Mouse (Mus musculus): ENCODE data around the gene Tk2. TPM values are rescaled to one million over a fixed set of nuclear protein-coding genes. Genes with fewer than 3 reads are reported as not detected.

Gene Tk2
- polyA plus RNA-seq, 1 experiment from 2014 or later, result 46.7 TPM

DNA sequence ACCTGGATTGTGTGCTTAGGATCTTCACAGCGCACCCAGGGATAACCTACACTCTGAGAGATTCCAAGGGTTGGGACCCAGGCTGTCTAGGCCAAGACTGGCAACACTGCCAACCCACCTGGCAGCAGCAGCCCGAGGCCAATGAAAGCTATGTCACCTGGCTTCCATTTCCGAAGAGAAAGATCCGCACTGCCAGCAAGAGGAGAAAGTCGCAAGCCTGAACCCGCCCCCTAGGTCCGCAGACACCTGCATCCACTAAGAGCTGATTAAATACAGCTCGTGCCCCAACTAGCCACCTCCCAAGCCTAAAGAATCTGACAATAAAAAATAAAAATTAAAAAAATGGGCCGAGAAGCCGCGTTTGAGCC lies 466 bp downstream of the Tk2 start:
- Histone ChIP-seq H3K27me3 (replicated peaks) (no peaks in the 10 kb centered on the region), H3K36me3 (peaks cover 13% of the 10 kb centered on the region), H3K4me1 (peaks cover 32% of the 10 kb centered on the region), H3K27ac (replicated peaks) (peak overlapping the region; percentile 72; the same call in 1 of the 2 replicates), H3K9ac (replicated peaks) (peak overlapping the region; percentile 91), H3K9me3 (replicated peaks) (no peaks in the 10 kb centered on the region), H3K4me2 (peak overlapping the region; percentile 85), H3K4me3 (replicated peaks) (peak overlapping the region; percentile 90)
- peak; percentile 9; the same call in 1 of the 2 replicates for ATAC-seq (ENCODE audit: low FRiP score)
- 4% methylated on average over 11 of the region's 11 CpGs for WGBS

DNA sequence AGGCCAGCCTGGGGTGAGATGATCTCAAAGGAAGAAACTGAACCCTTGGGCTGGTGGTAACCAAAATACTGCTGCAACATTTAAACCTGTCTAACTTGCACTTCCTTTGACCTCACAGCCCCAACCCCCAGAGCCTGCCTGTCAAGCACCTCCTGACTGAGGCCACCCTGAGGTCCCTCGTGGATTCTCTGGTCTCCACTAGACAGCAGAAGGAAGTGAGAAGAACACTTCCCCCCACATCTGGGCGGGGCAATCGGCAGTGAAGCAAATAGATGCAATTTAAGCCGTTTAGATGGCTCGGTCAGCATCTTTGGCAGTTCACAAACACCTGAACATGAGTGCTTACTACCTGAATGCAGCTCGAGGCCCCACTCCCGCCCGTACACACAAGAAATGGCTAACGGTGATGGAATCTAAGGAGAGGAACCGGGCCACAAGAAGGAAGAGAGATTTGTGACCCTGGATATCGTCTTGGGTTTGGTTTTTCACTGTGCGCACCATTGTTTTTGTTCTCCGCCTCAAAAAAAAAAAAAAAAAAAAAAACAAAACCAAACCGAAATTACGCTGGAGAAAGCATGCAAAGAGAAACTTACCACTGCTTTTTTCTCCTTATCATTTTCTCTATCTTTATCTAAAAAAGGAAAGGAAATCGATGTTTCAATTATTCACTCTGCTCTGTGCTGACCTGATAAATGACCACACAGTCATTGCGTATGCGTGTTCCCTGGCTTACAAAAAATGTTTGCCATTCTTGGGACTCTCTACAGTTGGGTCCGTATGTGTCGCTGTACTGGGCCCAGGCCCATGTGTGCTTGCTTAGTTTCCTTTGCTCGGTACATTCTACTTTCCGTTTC lies 1.1 kb downstream of the Tk2 start:
- Histone ChIP-seq H3K4me2 (peak overlapping the region; percentile 85), H3K4me1 (peaks cover 32% of the 10 kb centered on the region), H3K9me3 (replicated peaks) (no peaks in the 10 kb centered on the region), H3K27ac (replicated peaks) (0 out of 2 replicates have a peak overlapping the region, but pooled peaks have one; percentile 23), H3K4me3 (replicated peaks) (peak overlapping the region; percentile 90), H3K27me3 (replicated peaks) (no peaks in the 10 kb centered on the region), H3K9ac (replicated peaks) (peak overlapping the region; percentile 91), H3K36me3 (peaks cover 19% of the 10 kb centered on the region)
- no peak for ATAC-seq (ENCODE audit: low FRiP score)
- 74% methylated on average over 22 of the region's 22 CpGs for WGBS

DNA sequence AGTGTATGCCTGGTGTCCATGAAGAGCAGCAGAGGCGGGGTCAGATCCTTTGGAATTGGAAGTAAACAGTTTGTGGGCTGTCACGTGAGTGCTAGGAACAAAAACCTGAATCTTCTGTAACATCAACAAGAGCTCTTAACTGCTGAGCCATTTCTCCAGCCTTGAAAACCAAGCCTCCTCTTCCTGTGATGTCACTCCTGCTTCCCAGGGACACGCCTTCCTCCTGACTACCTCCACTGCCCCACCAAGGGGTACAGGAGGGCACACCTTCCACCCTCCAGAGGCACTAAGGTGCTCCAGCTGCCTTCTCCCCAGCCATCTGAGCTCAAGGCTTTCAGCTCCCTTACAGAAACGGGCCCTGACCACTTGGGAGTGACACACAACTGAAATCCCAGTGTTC lies 1.7 kb downstream of the Tk2 start:
- Histone ChIP-seq H3K4me3 (replicated peaks) (no peak overlapping the region), H3K4me2 (peak overlapping the region; percentile 85; the same call in 1 of the 2 replicates), H3K27me3 (replicated peaks) (no peaks in the 10 kb centered on the region), H3K36me3 (peaks cover 25% of the 10 kb centered on the region), H3K9ac (replicated peaks) (no peak overlapping the region), H3K9me3 (replicated peaks) (no peaks in the 10 kb centered on the region), H3K4me1 (peaks cover 26% of the 10 kb centered on the region), H3K27ac (replicated peaks) (no peak overlapping the region)
- WGBS, result 90% methylated on average over 4 of the region's 4 CpGs
- ATAC-seq (ENCODE audit: low FRiP score), result no peak

DNA sequence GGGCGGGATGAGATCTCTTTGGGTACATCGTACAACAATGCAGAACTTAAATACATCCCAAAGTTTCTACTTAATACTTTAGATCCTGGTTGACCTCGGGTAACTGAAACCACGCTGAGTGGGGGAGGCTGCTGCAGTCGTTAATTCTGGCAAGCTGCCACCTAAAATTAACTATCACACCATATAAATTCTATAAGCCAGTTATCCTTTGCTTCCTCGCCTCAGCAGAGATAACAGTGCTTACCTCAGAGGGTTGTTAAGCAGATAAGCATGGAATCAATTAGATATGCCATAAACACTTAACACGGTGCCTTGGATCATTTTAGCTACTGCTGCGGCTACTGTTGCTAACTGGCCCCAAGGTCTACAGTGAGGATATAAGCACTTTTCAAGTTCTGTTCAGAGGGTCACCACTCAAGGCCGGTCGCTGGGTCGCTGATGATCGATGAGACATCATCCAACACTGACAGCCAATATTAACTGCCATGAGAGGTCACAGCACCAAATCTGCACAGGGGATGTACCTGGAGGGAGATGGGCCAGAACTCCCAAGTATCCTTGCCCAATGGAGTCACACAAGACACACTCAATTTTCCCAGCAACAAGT lies 6.2 kb downstream of the Tk2 start:
- H3K36me3 ChIP-seq, result peaks cover 70% of the 10 kb centered on the region
- H3K9ac ChIP-seq (replicated peaks), result no peak overlapping the region
- H3K4me2 ChIP-seq, result no peak overlapping the region
- no peaks in the 10 kb centered on the region for H3K9me3 ChIP-seq (replicated peaks)
- no peaks in the 10 kb centered on the region for H3K27me3 ChIP-seq (replicated peaks)
- ATAC-seq (ENCODE audit: low FRiP score), result no peak
- H3K4me3 ChIP-seq (replicated peaks), result no peak overlapping the region
- H3K27ac ChIP-seq (replicated peaks), result no peak overlapping the region
- H3K4me1 ChIP-seq, result peaks cover 6% of the 10 kb centered on the region
- WGBS, result 73% methylated on average over 12 of the region's 12 CpGs

DNA sequence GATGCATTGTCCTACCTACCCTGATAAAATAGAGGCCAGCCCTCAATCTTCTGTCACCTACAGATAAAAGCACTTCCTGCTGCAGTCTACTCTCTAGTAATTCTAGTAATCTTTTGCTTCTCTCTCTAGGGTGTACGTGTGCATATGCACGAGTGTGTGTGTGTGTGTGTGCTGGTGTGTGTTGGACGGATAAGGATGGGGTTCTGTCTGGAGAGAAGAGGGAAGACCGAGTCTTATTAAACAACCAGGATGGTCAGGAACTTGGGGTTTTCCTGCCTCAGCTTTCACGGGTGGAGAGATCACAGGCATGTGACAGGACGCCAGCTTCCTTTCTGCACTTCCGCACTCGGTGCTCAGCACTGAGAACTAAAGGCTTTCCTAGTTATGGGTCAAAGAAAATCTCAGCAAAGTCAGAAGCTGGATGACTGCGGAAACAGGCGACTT lies 8.9 kb downstream of the Tk2 start:
- Histone ChIP-seq H3K4me3 (replicated peaks) (no peak overlapping the region), H3K4me1 (no peaks in the 10 kb centered on the region), H3K9ac (replicated peaks) (no peak overlapping the region), H3K4me2 (no peak overlapping the region), H3K27ac (replicated peaks) (no peak overlapping the region), H3K36me3 (peaks cover 88% of the 10 kb centered on the region), H3K27me3 (replicated peaks) (no peaks in the 10 kb centered on the region), H3K9me3 (replicated peaks) (no peaks in the 10 kb centered on the region)
- WGBS, result 88% methylated on average over 10 of the region's 10 CpGs
- no peak for ATAC-seq (ENCODE audit: low FRiP score)

DNA sequence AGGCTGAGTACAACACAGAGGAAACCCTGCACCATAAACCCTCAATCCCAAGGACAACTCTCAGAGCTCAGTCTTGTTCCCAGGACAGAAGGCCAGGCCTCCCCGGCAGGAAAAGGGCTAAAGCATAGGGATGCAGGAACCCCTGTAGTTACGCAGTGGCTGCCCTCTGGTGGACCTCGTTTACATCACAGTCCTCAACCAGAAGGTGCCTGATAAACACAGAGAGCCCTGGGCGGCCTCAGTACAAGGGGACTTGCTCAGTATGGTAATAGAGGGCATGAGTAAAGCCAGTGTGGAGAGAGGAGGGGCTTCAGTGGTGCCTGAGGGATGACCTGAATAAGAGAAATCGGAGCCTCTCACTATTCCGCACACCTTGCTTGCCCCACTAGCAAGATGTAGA lies 13.8 kb downstream of the Tk2 start:
- 49% methylated on average over 6 of the region's 6 CpGs for WGBS
- Histone ChIP-seq H3K4me1 (no peaks in the 10 kb centered on the region), H3K4me3 (replicated peaks) (no peak overlapping the region), H3K36me3 (peaks cover 96% of the 10 kb centered on the region), H3K9me3 (replicated peaks) (no peaks in the 10 kb centered on the region), H3K27me3 (replicated peaks) (no peaks in the 10 kb centered on the region), H3K4me2 (no peak overlapping the region), H3K27ac (replicated peaks) (no peak overlapping the region), H3K9ac (replicated peaks) (no peak overlapping the region)
- no peak for ATAC-seq (ENCODE audit: low FRiP score)

DNA sequence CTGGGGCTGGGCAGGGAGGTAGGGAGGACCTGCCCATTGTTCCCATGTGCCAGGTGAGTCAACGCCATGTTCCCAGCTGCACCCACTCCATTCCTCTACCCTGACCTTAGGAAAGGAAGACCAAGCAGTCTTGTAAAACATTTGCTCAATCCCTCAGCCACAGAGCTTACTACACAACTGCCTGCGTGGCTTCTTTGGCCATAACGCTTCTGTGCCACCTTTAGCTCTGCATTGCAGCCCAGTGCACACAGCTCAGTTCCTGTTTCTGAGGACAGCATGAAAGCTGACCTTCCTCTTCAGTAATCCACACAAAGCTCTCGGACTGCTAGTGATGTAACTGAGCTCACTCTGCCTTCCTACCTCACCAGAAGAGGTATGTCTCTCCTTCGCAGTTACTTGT lies 15.4 kb downstream of the Tk2 start:
- Histone ChIP-seq H3K27me3 (replicated peaks) (no peaks in the 10 kb centered on the region), H3K36me3 (peaks cover 93% of the 10 kb centered on the region), H3K4me2 (no peak overlapping the region), H3K27ac (replicated peaks) (no peak overlapping the region), H3K9ac (replicated peaks) (no peak overlapping the region), H3K4me1 (no peaks in the 10 kb centered on the region), H3K4me3 (replicated peaks) (no peak overlapping the region), H3K9me3 (replicated peaks) (no peaks in the 10 kb centered on the region)
- no peak for ATAC-seq (ENCODE audit: low FRiP score)
- 96% methylated on average over 5 of the region's 5 CpGs for WGBS

DNA sequence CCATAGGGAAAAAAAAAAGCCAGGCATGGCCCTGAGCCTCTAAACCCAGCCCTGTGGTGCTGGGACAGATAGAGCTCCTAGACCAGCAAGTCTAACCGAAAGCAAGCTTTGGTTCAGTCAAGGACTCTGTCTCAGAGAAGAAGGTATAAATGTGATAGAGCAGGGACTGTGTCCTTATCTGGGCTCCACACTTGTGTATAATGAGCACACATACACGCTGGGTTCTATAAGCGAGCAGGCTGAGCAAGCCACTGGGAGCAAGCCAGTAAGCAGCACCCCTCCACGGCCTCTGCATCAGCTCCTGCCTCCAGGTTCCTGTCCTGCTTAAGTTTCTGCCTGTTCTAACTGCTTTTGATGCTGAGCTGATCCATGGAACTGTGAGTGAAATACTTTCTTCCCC lies 16.3 kb downstream of the Tk2 start:
- Histone ChIP-seq H3K36me3 (peaks cover 93% of the 10 kb centered on the region), H3K4me2 (no peak overlapping the region), H3K27me3 (replicated peaks) (no peaks in the 10 kb centered on the region), H3K9me3 (replicated peaks) (no peaks in the 10 kb centered on the region), H3K27ac (replicated peaks) (no peak overlapping the region), H3K4me3 (replicated peaks) (no peak overlapping the region), H3K9ac (replicated peaks) (no peak overlapping the region), H3K4me1 (no peaks in the 10 kb centered on the region)
- WGBS, result 98% methylated on average over 4 of the region's 4 CpGs
- ATAC-seq (ENCODE audit: low FRiP score), result no peak

DNA sequence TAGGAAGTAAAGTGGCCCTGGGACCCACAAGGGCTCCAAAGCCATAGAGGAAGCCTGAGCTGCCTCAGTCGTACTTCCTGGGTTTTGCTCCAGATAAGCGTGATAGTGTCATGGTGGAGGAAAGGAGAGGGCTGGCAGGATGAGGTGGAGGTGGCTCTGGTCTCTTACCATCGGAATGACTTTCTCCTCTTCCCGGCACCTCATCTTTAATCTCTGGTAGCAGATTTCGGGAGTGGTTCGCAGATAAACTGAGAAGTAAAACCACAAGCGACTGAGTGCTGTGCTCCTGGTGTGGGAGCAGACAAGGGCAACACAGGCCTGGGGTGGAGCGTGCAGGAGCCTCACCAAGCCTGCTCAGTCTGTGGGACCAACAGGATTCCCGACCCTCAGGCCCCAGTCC lies 18.0 kb downstream of the Tk2 start:
- Histone ChIP-seq H3K36me3 (peaks cover 95% of the 10 kb centered on the region), H3K27ac (replicated peaks) (no peak overlapping the region), H3K9ac (replicated peaks) (no peak overlapping the region), H3K4me2 (no peak overlapping the region), H3K4me1 (no peaks in the 10 kb centered on the region), H3K4me3 (replicated peaks) (no peak overlapping the region), H3K27me3 (replicated peaks) (no peaks in the 10 kb centered on the region), H3K9me3 (replicated peaks) (no peaks in the 10 kb centered on the region)
- no peak for ATAC-seq (ENCODE audit: low FRiP score)
- WGBS, result 94% methylated on average over 9 of the region's 9 CpGs

DNA sequence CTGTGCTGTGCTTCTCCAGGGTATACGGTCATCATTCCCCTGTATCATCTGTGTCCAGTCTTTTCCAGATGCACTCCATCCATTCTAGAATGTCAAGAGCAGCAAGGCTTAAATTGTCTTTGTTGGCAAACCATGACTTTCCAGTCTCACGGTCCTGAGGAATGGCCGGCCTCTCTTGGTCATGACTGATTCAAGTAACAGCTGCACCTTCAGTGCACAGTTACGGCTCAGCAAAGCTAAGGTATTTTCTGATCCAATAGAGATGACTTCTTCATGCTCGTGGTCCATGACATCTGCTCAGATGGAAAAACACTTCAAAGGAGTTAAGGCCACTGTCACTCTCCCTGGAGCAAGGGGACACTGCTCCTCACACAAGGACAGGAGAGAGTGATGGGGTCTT lies 21.3 kb downstream of the Tk2 start:
- no peak for ATAC-seq (ENCODE audit: low FRiP score)
- H3K27ac ChIP-seq (replicated peaks), result no peak overlapping the region
- no peaks in the 10 kb centered on the region for H3K27me3 ChIP-seq (replicated peaks)
- no peak overlapping the region for H3K4me3 ChIP-seq (replicated peaks)
- H3K4me1 ChIP-seq, result no peaks in the 10 kb centered on the region
- no peak overlapping the region for H3K9ac ChIP-seq (replicated peaks)
- 0 out of 2 replicates have a peak, but pooled peaks cover 4% of the 10 kb centered on the region for H3K9me3 ChIP-seq (replicated peaks)
- no peak overlapping the region for H3K4me2 ChIP-seq
- peaks cover 84% of the 10 kb centered on the region for H3K36me3 ChIP-seq
- 93% methylated on average over 5 of the region's 5 CpGs for WGBS

DNA sequence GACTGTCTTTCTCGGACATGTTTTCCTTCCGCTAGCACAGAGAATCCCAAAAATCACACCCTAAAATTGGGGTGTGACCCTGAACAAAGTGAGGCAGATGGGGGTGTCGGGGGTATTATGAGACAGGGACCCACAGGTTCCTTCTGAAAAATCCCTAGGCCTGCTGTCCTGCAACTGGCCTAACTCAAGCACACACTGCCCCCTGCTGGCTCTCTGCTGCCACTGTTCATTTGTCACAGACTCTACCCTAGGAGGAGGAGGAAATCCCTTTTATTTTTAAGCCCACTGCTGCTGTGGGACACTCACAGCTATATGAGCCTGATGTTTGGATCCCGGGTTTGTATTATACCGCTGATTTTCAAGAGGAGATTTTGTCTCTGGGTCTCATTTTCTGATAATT lies 28.6 kb downstream of the Tk2 start:
- Histone ChIP-seq H3K27ac (replicated peaks) (no peak overlapping the region), H3K9me3 (replicated peaks) (0 out of 2 replicates have a peak, but pooled peaks cover 4% of the 10 kb centered on the region), H3K4me1 (no peaks in the 10 kb centered on the region), H3K27me3 (replicated peaks) (no peaks in the 10 kb centered on the region), H3K4me2 (no peak overlapping the region), H3K9ac (replicated peaks) (no peak overlapping the region), H3K4me3 (replicated peaks) (no peak overlapping the region), H3K36me3 (peaks cover 15% of the 10 kb centered on the region)
- ATAC-seq (ENCODE audit: low FRiP score), result peak; percentile 62; the same call in 1 of the 2 replicates
- whole genome bisulfite sequencing, result 46% methylated on average over 5 of the region's 5 CpGs

DNA sequence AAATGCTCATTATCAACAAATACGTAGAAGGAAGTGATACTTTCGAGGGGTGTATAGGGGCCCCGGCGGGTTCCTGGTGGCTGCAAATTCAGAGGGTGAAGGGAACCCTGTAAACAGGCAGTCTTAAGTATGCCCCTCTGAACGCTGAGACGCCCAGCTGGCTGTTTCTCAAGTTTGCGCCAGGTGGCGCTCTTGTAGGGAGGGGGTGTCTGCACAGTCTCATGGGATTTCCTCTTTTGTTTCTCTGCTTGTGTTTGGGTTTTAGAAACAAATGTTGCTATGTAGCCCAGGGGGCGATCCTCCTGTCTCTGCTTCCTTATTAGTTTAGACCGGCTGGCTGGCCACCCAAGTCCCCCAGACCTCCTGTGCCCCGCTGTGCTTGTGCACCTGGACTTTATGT lies 29.3 kb downstream of the Tk2 start:
- peaks cover 8% of the 10 kb centered on the region for H3K36me3 ChIP-seq
- no peak overlapping the region for H3K27ac ChIP-seq (replicated peaks)
- H3K4me1 ChIP-seq, result no peaks in the 10 kb centered on the region
- H3K4me3 ChIP-seq (replicated peaks), result no peak overlapping the region
- 0 out of 2 replicates have a peak, but pooled peaks cover under 1% of the 10 kb centered on the region for H3K9me3 ChIP-seq (replicated peaks)
- H3K4me2 ChIP-seq, result no peak overlapping the region
- no peaks in the 10 kb centered on the region for H3K27me3 ChIP-seq (replicated peaks)
- no peak for ATAC-seq (ENCODE audit: low FRiP score)
- no peak overlapping the region for H3K9ac ChIP-seq (replicated peaks)
- 28% methylated on average over 11 of the region's 11 CpGs for WGBS
